Mouse (Mus musculus) thymus, postnatal 36 days (tissue): ENCODE results near the gene Gripap1.
"Not testable (repeated sequence)": the region's sequence is repeated elsewhere in the genome, so short reads cannot be mapped to it uniquely, and the experiment has no call there.

ENCODE experiments used
- DNase-seq, 2 experiments: peaks; one replicate each; pipeline ENCODE4 v3.0.0; 2022; ENCODE audit warnings: mixed read lengths in 2 of 2

Gene Gripap1

GRCm38 (mm10) chrX:7779294-7779693 lies 10.3 kb upstream of the Gripap1 start:
- DNase-seq, result no peak

- DNase-seq, result no peak
These were observed 6.9 kb upstream of the Gripap1 start for GRCm38 (mm10) chrX:7782603-7783092.

- no peak for DNase-seq
These were observed 744 bp downstream of the Gripap1 start for GRCm38 (mm10) chrX:7790309-7790708.

- no peak for DNase-seq
These were observed 3.8 kb downstream of the Gripap1 start for GRCm38 (mm10) chrX:7793361-7793760.

- peak; percentile 19 to 23 for DNase-seq
These were observed 5.5 kb downstream of the Gripap1 start for GRCm38 (mm10) chrX:7795016-7795415.

GRCm38 (mm10) chrX:7797327-7797726 lies 7.8 kb downstream of the Gripap1 start:
- no peak for DNase-seq

- DNase-seq, result not testable (repeated sequence)
These were observed 12.6 kb downstream of the Gripap1 start for GRCm38 (mm10) chrX:7802157-7802556.

GRCm38 (mm10) chrX:7815016-7815415 lies 25.5 kb downstream of the Gripap1 start:
- DNase-seq, result peak in 1 of 2 experiments; percentile 21

GRCm38 (mm10) chrX:7821865-7822779 lies 32.6 kb downstream of the Gripap1 start, which contains the start of gene Kcnd1:
Gene Kcnd1 (plus strand): TSS chrX:7822289.
- peak in 1 of 2 experiments; percentile 15 for DNase-seq

- no peak for DNase-seq
These were observed 47.6 kb downstream of the Gripap1 start for GRCm38 (mm10) chrX:7837146-7837545.

GRCm38 (mm10) chrX:7840842-7841162 lies 51.2 kb downstream of the Gripap1 start:
- no peak for DNase-seq

GRCm38 (mm10) chrX:7841163-7842162 lies 51.9 kb downstream of the Gripap1 start, which contains the start of gene Otud5:
Gene Otud5 (plus strand): TSS chrX:7841364.
- DNase-seq, result peak; percentile 93 to 97

- DNase-seq, result peak; percentile 25 to 60
These were observed 52.8 kb downstream of the Gripap1 start for GRCm38 (mm10) chrX:7842318-7842717.

GRCm38 (mm10) chrX:7847845-7848244 lies 58.3 kb downstream of the Gripap1 start:
- DNase-seq, result no peak

GRCm38 (mm10) chrX:7854578-7854977 lies 65.0 kb downstream of the Gripap1 start:
- DNase-seq, result peak; percentile 15 to 26

GRCm38 (mm10) chrX:7859191-7859753 lies 69.7 kb downstream of the Gripap1 start:
- DNase-seq, result no peak

- no peak for DNase-seq
These were observed 73.6 kb downstream of the Gripap1 start for GRCm38 (mm10) chrX:7863181-7863580.

GRCm38 (mm10) chrX:7864551-7864950 lies 75.0 kb downstream of the Gripap1 start:
- no peak for DNase-seq

- DNase-seq, result peak in 1 of 2 experiments; percentile 31
These were observed 75.8 kb downstream of the Gripap1 start for GRCm38 (mm10) chrX:7865343-7865742.

- no peak for DNase-seq
These were observed 76.2 kb downstream of the Gripap1 start for GRCm38 (mm10) chrX:7865786-7866185.

GRCm38 (mm10) chrX:7867141-7867540 lies 77.6 kb downstream of the Gripap1 start:
- no peak for DNase-seq

GRCm38 (mm10) chrX:7868506-7868905 lies 78.9 kb downstream of the Gripap1 start:
- DNase-seq, result no peak

- DNase-seq, result no peak
These were observed 80.3 kb downstream of the Gripap1 start for GRCm38 (mm10) chrX:7869826-7870225.
